ENCODE assay signal across 14 mouse cellular contexts in the genomic region with DNA sequence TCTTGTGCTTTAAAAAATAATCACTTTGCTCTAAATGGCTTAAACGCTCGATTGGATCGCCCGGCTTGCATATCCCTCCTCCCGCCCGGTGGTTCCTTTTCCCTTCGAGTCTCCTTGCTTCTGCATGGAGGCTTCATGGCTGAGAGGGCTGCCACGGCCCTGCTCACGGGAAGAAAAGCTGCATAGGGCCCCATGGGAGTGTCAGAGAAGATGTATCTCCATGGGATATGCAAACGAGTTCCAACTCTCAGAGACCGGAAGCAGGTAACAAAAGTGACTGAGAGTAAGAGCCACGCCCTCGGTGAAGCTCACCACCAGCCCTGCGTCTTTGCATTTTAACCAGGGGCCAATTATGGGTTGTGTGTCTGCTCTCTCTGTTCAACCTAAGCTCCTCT. TPM values are rescaled to one million over a fixed set of nuclear protein-coding genes. Genes with fewer than 3 reads are reported as not detected.
DNase-seq lines count a peak whose midpoint lies in the region; ATAC-seq and TF ChIP-seq lines count a peak whose summit lies in the region.
"Had no signal": no experiment of that assay in that cellular context is flagged by ENCODE, and none has a peak within 500 bp of the region (broad histone marks: within the 10 kb centered on the region; RNA-seq: fewer than 3 reads in every experiment).

No protein-coding gene starts in this region.

- no peak for TF ChIP-seq POLR2A in kidney, adult 2 months (IDR thresholded peaks at IDR 0.05; ENCODE audit: low read depth, low read length)

- no peak for ATAC-seq in limb, embryonic 15.5 days (ENCODE audit: insufficient number of reproducible peaks, low FRiP score, low TSS enrichment, low read depth)
- ATAC-seq: liver, postnatal 0 days had no signal

- H3K4me2 ChIP-seq in limb, embryonic 15.5 days: peak overlapping the region; percentile 25; the same call in 1 of the 2 replicates
- H3K4me2 ChIP-seq: embryonic facial prominence, embryonic 12.5 days; forebrain, embryonic 12.5 days had no signal

- no peaks in the 10 kb centered on the region for H3K4me1 ChIP-seq in kidney, adult 2 months (ENCODE audit: control insufficient read depth, insufficient read depth, low read length)
- H3K4me1 ChIP-seq in E14TG2a.4 (replicated peaks; ENCODE audit: low read depth, low read length): peaks cover 21% of the 10 kb centered on the region
- H3K4me1 ChIP-seq in limb, embryonic 15.5 days: no peaks in the 10 kb centered on the region
- H3K4me1 ChIP-seq: embryonic facial prominence, embryonic 12.5 days; forebrain, embryonic 12.5 days had no signal

- H3K9ac ChIP-seq in limb, embryonic 15.5 days: no peak overlapping the region
- H3K9ac ChIP-seq: embryonic facial prominence, embryonic 12.5 days; forebrain, embryonic 12.5 days; liver, postnatal 0 days had no signal

- 20% methylated on average over 14 of the region's 14 CpGs for WGBS in kidney, adult 2 months
- 53% methylated on average over 14 of the region's 14 CpGs for WGBS in limb, embryonic 15.5 days

- no peak for TF ChIP-seq CTCF in kidney, adult 2 months (conservative IDR thresholded peaks at IDR 0.05; ENCODE audit: insufficient read depth, insufficient read length, low read depth, low read length)
- no peak for TF ChIP-seq CTCF in E14TG2a.4 (conservative IDR thresholded peaks at IDR 0.05; ENCODE audit: low read length)

- no peak for DNase-seq in kidney, adult 2 months
- no peak for DNase-seq in kidney, adult 8-10 months
- DNase-seq in cerebellum, adult 11-12 months: peak; percentile 64
- no peak for DNase-seq in adrenal gland, postnatal 36 days
- DNase-seq in left cerebral cortex, adult 9 months (ENCODE audit: low spot score in 2 of 2): no peak
- DNase-seq: gastrocnemius, postnatal 14 days; liver, postnatal 0 days; thymus, adult 18-20 months had no signal

- no peaks in the 10 kb centered on the region for H3K36me3 ChIP-seq in kidney, adult 2 months (ENCODE audit: control insufficient read depth, insufficient read depth, low read length)
- no peaks in the 10 kb centered on the region for H3K36me3 ChIP-seq in E14TG2a.4 (ENCODE audit: insufficient read depth, low read length)
- no peaks in the 10 kb centered on the region for H3K36me3 ChIP-seq in limb, embryonic 15.5 days
- H3K36me3 ChIP-seq: embryonic facial prominence, embryonic 12.5 days; forebrain, embryonic 12.5 days; G1E had no signal

- no peak overlapping the region for H3K27ac ChIP-seq in kidney, adult 2 months (ENCODE audit: insufficient read depth, low read depth, low read length)
- no peak overlapping the region for H3K27ac ChIP-seq in limb, embryonic 15.5 days
- H3K27ac ChIP-seq: embryonic facial prominence, embryonic 12.5 days; forebrain, embryonic 12.5 days had no signal

- H3K9me3 ChIP-seq in E14TG2a.4 (ENCODE audit: low read length): 0 out of 2 replicates have a peak, but pooled peaks cover 5% of the 10 kb centered on the region
- H3K9me3 ChIP-seq in limb, embryonic 15.5 days: no peaks in the 10 kb centered on the region
- H3K9me3 ChIP-seq: embryonic facial prominence, embryonic 12.5 days; forebrain, embryonic 12.5 days; G1E had no signal

- peak overlapping the region; percentile 30; the same call in 1 of the 2 replicates for H3K4me3 ChIP-seq in kidney, adult 2 months (ENCODE audit: insufficient read depth, low read depth, low read length)
- peak overlapping the region; percentile 37; the same call in 1 of the 2 replicates for H3K4me3 ChIP-seq in E14TG2a.4 (replicated peaks; ENCODE audit: low read length)
- H3K4me3 ChIP-seq in limb, embryonic 15.5 days: no peak overlapping the region
- H3K4me3 ChIP-seq: embryonic facial prominence, embryonic 12.5 days; forebrain, embryonic 12.5 days had no signal

- H3K27me3 ChIP-seq in kidney, adult 2 months (replicated peaks; ENCODE audit: control insufficient read depth, insufficient read depth, low read length): no peaks in the 10 kb centered on the region
- H3K27me3 ChIP-seq in E14TG2a.4 (ENCODE audit: insufficient read depth, low read length): no peaks in the 10 kb centered on the region
- no peaks in the 10 kb centered on the region for H3K27me3 ChIP-seq in limb, embryonic 15.5 days
- H3K27me3 ChIP-seq: embryonic facial prominence, embryonic 12.5 days; forebrain, embryonic 12.5 days had no signal

RNA-seq across cellular contexts. Expression of a gene that starts 24.7 kb away (rescaled TPM):
- 0.02 and 0.04 TPM in 2 replicates for polyA plus RNA-seq in kidney, adult 2 months (2012; rRNA removed)
- 0.17 and 0.19 TPM in 2 replicates for polyA plus RNA-seq in limb, embryonic 15.5 days (2015; fragmentation: Nextera tagmentation; extraction: Ambion mirVana)
- total RNA-seq in adrenal gland, postnatal 36 days (2021): under 1 TPM in 1 of 2 experiments, not detected in 1; 0.10 TPM
- total RNA-seq: megakaryocyte progenitor cell, adult 5-6 weeks had no signal
- polyA plus RNA-seq: G1E; liver, postnatal 0 days had no signal
